Comparison of ENCODE assay signal across 25 mouse cellular contexts in the genomic region with DNA sequence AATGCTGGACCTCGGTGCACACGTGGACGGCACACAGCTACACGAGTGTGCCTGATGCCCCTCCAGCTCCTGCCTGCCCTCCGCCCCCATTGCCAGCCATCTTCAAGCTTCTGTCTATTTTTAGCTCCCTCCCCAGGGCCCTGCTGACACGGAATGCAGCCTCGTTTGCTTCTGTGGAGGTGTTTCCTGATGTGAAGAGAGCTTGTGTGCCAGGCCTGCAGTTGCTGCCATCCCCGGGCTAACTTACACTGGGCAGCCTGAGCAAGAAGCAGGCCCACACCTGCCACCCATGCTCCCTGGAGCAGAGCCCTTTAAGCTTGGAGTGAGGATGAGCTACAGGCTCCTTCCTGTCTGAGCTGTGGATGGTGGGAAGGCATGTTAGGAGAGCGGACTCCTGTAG. TPM values are rescaled to one million over a fixed set of nuclear protein-coding genes. Genes with fewer than 3 reads are reported as not detected.
DNase-seq lines count a peak whose midpoint lies in the region; ATAC-seq and TF ChIP-seq lines count a peak whose summit lies in the region.
"Had no signal": no experiment of that assay in that cellular context is flagged by ENCODE, and none has a peak within 500 bp of the region (broad histone marks: within the 10 kb centered on the region; RNA-seq: fewer than 3 reads in every experiment).

No protein-coding gene starts in this region.

- no peak for DNase-seq in forebrain, embryonic 11.5 days (ENCODE audit: low spot score)
- no peak for DNase-seq in forebrain, postnatal 0 days
- no peak for DNase-seq in lung, embryonic 14.5 days
- no peak for DNase-seq in lung, postnatal 36 days
- DNase-seq in skeletal muscle tissue, adult 2 months (ENCODE audit: low read depth, low spot score): peak; percentile 71
- no peak for DNase-seq in frontal cortex, postnatal 36 days (ENCODE audit: low spot score in 2 of 2)
- no peak for DNase-seq in adrenal gland, postnatal 25 days
- DNase-seq: cerebellum, postnatal 25 days; thymus, postnatal 14 days had no signal

- H3K27ac ChIP-seq in forebrain, embryonic 11.5 days (ENCODE audit: low read depth, low read length): 0 out of 2 replicates have a peak overlapping the region, but pooled peaks have one; percentile 6
- H3K27ac ChIP-seq in forebrain, postnatal 0 days (ENCODE audit: low read depth, low read length): no peak overlapping the region
- H3K27ac ChIP-seq in lung, embryonic 14.5 days (ENCODE audit: low read depth): peak overlapping the region; percentile 37; the same call in 1 of the 2 replicates
- H3K27ac ChIP-seq in heart, embryonic 16.5 days (ENCODE audit: low read length): peak overlapping the region; percentile 95
- H3K27ac ChIP-seq: embryonic facial prominence, embryonic 10.5 days; layer of hippocampus, adult 2 months; left cerebral cortex, adult 2 months; neural tube, embryonic 13.5 days; stomach, embryonic 15.5 days had no signal

- H3K36me3 ChIP-seq in forebrain, embryonic 11.5 days (ENCODE audit: control insufficient read depth, insufficient read depth, low read length): no peaks in the 10 kb centered on the region
- peaks cover 22% of the 10 kb centered on the region; the same call in 1 of the 2 replicates for H3K36me3 ChIP-seq in forebrain, postnatal 0 days (ENCODE audit: insufficient read depth)
- H3K36me3 ChIP-seq in lung, embryonic 14.5 days (ENCODE audit: insufficient read depth): 0 out of 2 replicates have a peak, but pooled peaks cover 5% of the 10 kb centered on the region
- H3K36me3 ChIP-seq in heart, embryonic 16.5 days (ENCODE audit: control insufficient read depth, insufficient read depth): no peaks in the 10 kb centered on the region

- no peaks in the 10 kb centered on the region for H3K27me3 ChIP-seq in forebrain, embryonic 11.5 days (ENCODE audit: control insufficient read depth, insufficient read depth, low read length)
- no peaks in the 10 kb centered on the region for H3K27me3 ChIP-seq in forebrain, postnatal 0 days (ENCODE audit: insufficient read depth, low read length)
- no peaks in the 10 kb centered on the region for H3K27me3 ChIP-seq in lung, embryonic 14.5 days (ENCODE audit: insufficient read depth, low read length)
- H3K27me3 ChIP-seq in heart, embryonic 16.5 days (ENCODE audit: control insufficient read depth, insufficient read depth, low read length): no peaks in the 10 kb centered on the region
- H3K27me3 ChIP-seq: megakaryocyte, embryonic 14.5 days; neural tube, embryonic 13.5 days; Patski; stomach, embryonic 15.5 days had no signal

- no peak for TF ChIP-seq CTCF in forebrain, postnatal 0 days (IDR thresholded peaks at IDR 0.05; ENCODE audit: low read depth)
- no peak for TF ChIP-seq CTCF in lung, embryonic 14.5 days (IDR thresholded peaks at IDR 0.05; ENCODE audit: low read depth)

- H3K9ac ChIP-seq in forebrain, embryonic 11.5 days (ENCODE audit: low read length): no peak overlapping the region
- no peak overlapping the region for H3K9ac ChIP-seq in forebrain, postnatal 0 days
- H3K9ac ChIP-seq in lung, embryonic 14.5 days: no peak overlapping the region
- H3K9ac ChIP-seq in heart, embryonic 16.5 days (ENCODE audit: low read length): peak overlapping the region; percentile 62
- H3K9ac ChIP-seq: neural tube, embryonic 13.5 days; stomach, embryonic 15.5 days had no signal

- H3K4me3 ChIP-seq in forebrain, embryonic 11.5 days (ENCODE audit: low read depth, low read length): no peak overlapping the region
- no peak overlapping the region for H3K4me3 ChIP-seq in forebrain, postnatal 0 days (ENCODE audit: low read depth, low read length)
- no peak overlapping the region for H3K4me3 ChIP-seq in lung, embryonic 14.5 days (ENCODE audit: low read depth, low read length)
- H3K4me3 ChIP-seq in heart, embryonic 16.5 days (ENCODE audit: low read length): no peak overlapping the region
- H3K4me3 ChIP-seq: embryonic facial prominence, embryonic 10.5 days; erythroblast, embryonic 14.5 days; layer of hippocampus, adult 2 months; left cerebral cortex, adult 2 months; megakaryocyte, embryonic 14.5 days; neural tube, embryonic 13.5 days; stomach, embryonic 15.5 days had no signal

- no peak overlapping the region for H3K4me2 ChIP-seq in forebrain, embryonic 11.5 days (ENCODE audit: low read depth, low read length, severe bottlenecking)
- H3K4me2 ChIP-seq in forebrain, postnatal 0 days (ENCODE audit: low read depth): no peak overlapping the region
- no peak overlapping the region for H3K4me2 ChIP-seq in lung, embryonic 14.5 days
- peak overlapping the region; percentile 48 for H3K4me2 ChIP-seq in heart, embryonic 16.5 days (ENCODE audit: low read depth, low read length)
- H3K4me2 ChIP-seq: neural tube, embryonic 13.5 days; stomach, embryonic 15.5 days had no signal

- no peaks in the 10 kb centered on the region for H3K9me3 ChIP-seq in forebrain, embryonic 11.5 days (ENCODE audit: control insufficient read depth, low read length)
- H3K9me3 ChIP-seq in forebrain, postnatal 0 days (ENCODE audit: low read length): no peaks in the 10 kb centered on the region
- H3K9me3 ChIP-seq in lung, embryonic 14.5 days (ENCODE audit: low read depth, low read length): no peaks in the 10 kb centered on the region
- no peaks in the 10 kb centered on the region for H3K9me3 ChIP-seq in heart, embryonic 16.5 days (replicated peaks; ENCODE audit: control insufficient read depth, low read length)
- H3K9me3 ChIP-seq: embryonic facial prominence, embryonic 10.5 days; megakaryocyte, embryonic 14.5 days; neural tube, embryonic 13.5 days; stomach, embryonic 15.5 days had no signal

- H3K4me1 ChIP-seq in forebrain, embryonic 11.5 days (replicated peaks; ENCODE audit: control insufficient read depth, insufficient read depth, low read length): no peaks in the 10 kb centered on the region
- H3K4me1 ChIP-seq in forebrain, postnatal 0 days (ENCODE audit: insufficient read depth): peaks cover 3% of the 10 kb centered on the region; the same call in 1 of the 2 replicates
- no peaks in the 10 kb centered on the region; the same call in 1 of the 2 replicates for H3K4me1 ChIP-seq in lung, embryonic 14.5 days (ENCODE audit: insufficient read depth)
- H3K4me1 ChIP-seq in heart, embryonic 16.5 days (ENCODE audit: control insufficient read depth, insufficient read depth, low read length): peaks cover 67% of the 10 kb centered on the region

- 77% methylated on average over 9 of the region's 9 CpGs for WGBS in forebrain, embryonic 11.5 days
- 69% methylated on average over 9 of the region's 9 CpGs for WGBS in forebrain, postnatal 0 days
- WGBS in lung, embryonic 14.5 days: 45% methylated on average over 9 of the region's 9 CpGs
- WGBS in heart, embryonic 16.5 days: 22% methylated on average over 9 of the region's 9 CpGs

- ATAC-seq in forebrain, embryonic 11.5 days (replicated peaks; ENCODE audit: low FRiP score): no peak
- no peak for ATAC-seq in forebrain, postnatal 0 days
- ATAC-seq in lung, embryonic 14.5 days (ENCODE audit: insufficient read depth): no peak
- peak; percentile 74 for ATAC-seq in heart, embryonic 16.5 days (replicated peaks; ENCODE audit: extremely low read depth, insufficient read depth, low FRiP score)
- ATAC-seq: forebrain, embryonic 16.5 days; inflammation-experienced regulatory T-cells, adult 6 months; lung, postnatal 0 days; Patski had no signal

RNA-seq across cellular contexts. Expression of gene Gpr153, which starts 11.8 kb away (rescaled TPM):
- 6.1 and 6.6 TPM in 2 replicates for polyA plus RNA-seq in forebrain, embryonic 11.5 days (2014; fragmentation: Nextera tagmentation; extraction: Ambion mirVana)
- 53.3 and 71.4 TPM in 2 replicates for total RNA-seq in forebrain, postnatal 0 days (2014; rRNA removed)
- 8.2 and 11.4 TPM in 2 replicates for polyA plus RNA-seq in forebrain, postnatal 0 days (2015; fragmentation: Nextera tagmentation; extraction: Ambion mirVana)
- polyA plus RNA-seq in lung, embryonic 14.5 days (2014; fragmentation: Nextera tagmentation; extraction: Ambion mirVana): 19.5 and 20.0 TPM in 2 replicates
- polyA plus RNA-seq in heart, embryonic 16.5 days (2015; fragmentation: Nextera tagmentation; extraction: Ambion mirVana): 8.4 and 10.4 TPM in 2 replicates
- total RNA-seq in adrenal gland, postnatal 25 days (2021): 3.1 and 3.6 TPM in 2 replicates
- polyA plus RNA-seq: erythroblast, embryonic 14.5 days had no signal

RNA-seq across cellular contexts. Expression of gene Hes3, which starts 29.3 kb away (rescaled TPM):
- 0.53 and 1.0 TPM in 2 replicates for polyA plus RNA-seq in forebrain, embryonic 11.5 days (2014; fragmentation: Nextera tagmentation; extraction: Ambion mirVana)
- total RNA-seq in forebrain, postnatal 0 days (2014; rRNA removed): 0.57 TPM in 1 of 2 replicates, not detected in the other
- polyA plus RNA-seq in forebrain, postnatal 0 days (2015; fragmentation: Nextera tagmentation; extraction: Ambion mirVana): 0.13 TPM in 1 of 2 replicates, not detected in the other
- not detected in 2 replicates for polyA plus RNA-seq in lung, embryonic 14.5 days (2014; fragmentation: Nextera tagmentation; extraction: Ambion mirVana)
- polyA plus RNA-seq in heart, embryonic 16.5 days (2015; fragmentation: Nextera tagmentation; extraction: Ambion mirVana): not detected in 2 replicates
- total RNA-seq in adrenal gland, postnatal 25 days (2021): not detected in 2 replicates
- total RNA-seq: adrenal gland, postnatal 4 days; heart, postnatal 36 days; layer of hippocampus, adult 2 months; liver, adult 2 months had no signal
- polyA plus RNA-seq: erythroblast, embryonic 14.5 days; forebrain, embryonic 16.5 days; inflammation-experienced regulatory T-cells, adult 6 months; kidney, embryonic 14.5 days; liver, adult 2 months; lung, postnatal 0 days; stomach, embryonic 15.5 days had no signal

RNA-seq across cellular contexts. Expression of gene Icmt, which starts 34.8 kb away (rescaled TPM):
- 22.1 and 23.6 TPM in 2 replicates for polyA plus RNA-seq in forebrain, embryonic 11.5 days (2014; fragmentation: Nextera tagmentation; extraction: Ambion mirVana)
- 24.4 and 28.5 TPM in 2 replicates for total RNA-seq in forebrain, postnatal 0 days (2014; rRNA removed)
- 9.8 and 12.7 TPM in 2 replicates for polyA plus RNA-seq in forebrain, postnatal 0 days (2015; fragmentation: Nextera tagmentation; extraction: Ambion mirVana)
- 31.2 and 31.8 TPM in 2 replicates for polyA plus RNA-seq in lung, embryonic 14.5 days (2014; fragmentation: Nextera tagmentation; extraction: Ambion mirVana)
- polyA plus RNA-seq in heart, embryonic 16.5 days (2015; fragmentation: Nextera tagmentation; extraction: Ambion mirVana): 19.3 and 23.3 TPM in 2 replicates
- total RNA-seq in adrenal gland, postnatal 25 days (2021): 44.9 and 48.7 TPM in 2 replicates

RNA-seq across cellular contexts. Expression of gene Rnf207, which starts 56.6 kb away (rescaled TPM):
- 0.60 and 1.2 TPM in 2 replicates for polyA plus RNA-seq in forebrain, embryonic 11.5 days (2014; fragmentation: Nextera tagmentation; extraction: Ambion mirVana)
- 2.6 and 4.4 TPM in 2 replicates for total RNA-seq in forebrain, postnatal 0 days (2014; rRNA removed)
- 2.7 and 4.2 TPM in 2 replicates for polyA plus RNA-seq in forebrain, postnatal 0 days (2015; fragmentation: Nextera tagmentation; extraction: Ambion mirVana)
- 0.36 and 0.65 TPM in 2 replicates for polyA plus RNA-seq in lung, embryonic 14.5 days (2014; fragmentation: Nextera tagmentation; extraction: Ambion mirVana)
- 118 and 122 TPM in 2 replicates for polyA plus RNA-seq in heart, embryonic 16.5 days (2015; fragmentation: Nextera tagmentation; extraction: Ambion mirVana)
- 1.1 TPM in 1 of 2 replicates, not detected in the other for total RNA-seq in adrenal gland, postnatal 25 days (2021)
- total RNA-seq: liver, adult 2 months had no signal
- polyA plus RNA-seq: inflammation-experienced regulatory T-cells, adult 6 months had no signal
